Mouse (Mus musculus) C2C12 (cell line): ENCODE measurements around the gene Arhgef7. TPM values are rescaled to one million over a fixed set of nuclear protein-coding genes. Genes with fewer than 3 reads are reported as not detected.

Experiments
- H3K27me3 ChIP-seq: one replicate; pipeline ENCODE4 v1.6.1; 2011; ENCODE audit not compliant: control insufficient read depth, insufficient read depth, insufficient read length
- H3K36me3 ChIP-seq: one replicate; pipeline ENCODE4 v1.6.1; 2011; ENCODE audit not compliant: control insufficient read depth, insufficient read depth
- H3K4me3 ChIP-seq: one replicate; pipeline ENCODE4 v1.5.1; 2011; ENCODE audit warnings: mild to moderate bottlenecking, control low read depth; ENCODE audit not compliant: poor library complexity, insufficient read depth, severe bottlenecking
- H3K79me2 ChIP-seq: one replicate; pipeline ENCODE4 v1.6.1; 2011; ENCODE audit not compliant: control insufficient read depth, insufficient read depth
- H3K79me3 ChIP-seq: one replicate; pipeline ENCODE4 v1.6.1; 2011; ENCODE audit warnings: low read depth, control low read depth
- H3ac ChIP-seq: one replicate; pipeline ENCODE3; 2011; ENCODE audit warnings: low read depth; ENCODE audit not compliant: control insufficient read depth, insufficient read length
- CEBPB ChIP-seq: IDR thresholded peaks from one replicate; pipeline ENCODE4 v1.6.1; 2011; ENCODE audit warnings: low read depth, mild to moderate bottlenecking, control low read depth, moderate library complexity
- CTCF ChIP-seq: IDR thresholded peaks from one replicate; pipeline ENCODE4 v1.5.1; 2011; ENCODE audit not compliant: control insufficient read depth, insufficient read depth, insufficient read length
- FOSL1 ChIP-seq: IDR thresholded peaks from one replicate; pipeline ENCODE4 v1.8.0; 2011; ENCODE audit warnings: mild to moderate bottlenecking, low read length; ENCODE audit not compliant: poor library complexity, insufficient read depth, severe bottlenecking
- MAX ChIP-seq: IDR thresholded peaks from one replicate; pipeline ENCODE4 v1.6.1; 2011; ENCODE audit warnings: mild to moderate bottlenecking, control low read depth
- MYOD1 ChIP-seq: IDR thresholded peaks from one replicate; pipeline ENCODE4 v1.6.1; 2011; ENCODE audit warnings: low read depth; ENCODE audit not compliant: control insufficient read depth, insufficient read length
- MYOG ChIP-seq: IDR thresholded peaks from one replicate; pipeline ENCODE4 v1.6.1; 2011; ENCODE audit not compliant: control insufficient read depth, insufficient read length; ENCODE audit errors: extremely low read depth
- USF1 ChIP-seq: IDR thresholded peaks from one replicate; pipeline ENCODE4 v1.6.1; 2011; ENCODE audit warnings: low read depth, mild to moderate bottlenecking, control low read depth, moderate library complexity
- long read RNA-seq, 2 experiments: library from polyadenylated mRNA; unstranded; transcript quantifications; one replicate each; pipeline ENCODE4 v2.0.0; 2019 to 2020
- polyA plus RNA-seq: library from polyadenylated mRNA; unstranded; fragments of >200 nt; fragmentation: generic; extraction: Trizol; gene quantifications from one replicate; pipeline ENCODE4 v1.2.1, GENCODE M21; 2012; ENCODE audit warnings: missing spikeins

Arhgef7 gene
- polyA plus RNA-seq, result 16.8 TPM
- long read RNA-seq, experiment 1, full-length matches to known transcripts, result 1 of 5 reads
- long read RNA-seq, experiment 1, partial matches to known transcripts, result 1 of 5 reads
- long read RNA-seq, experiment 1, other reads (novel, unspliced or antisense), result 3 of 5 reads
- long read RNA-seq, experiment 2, full-length matches to known transcripts, result 84 of 142 reads
- long read RNA-seq, experiment 2, partial matches to known transcripts, result 18 of 142 reads
- long read RNA-seq, experiment 2, other reads (novel, unspliced or antisense), result 40 of 142 reads

- Histone ChIP-seq H3ac (no peak within 1 kb of the TSS), H3K36me3 (no peaks in the 10 kb centered on the region), H3K79me3 (no peaks in the 10 kb centered on the region), H3K4me3 (no peak within 1 kb of the TSS), H3K27me3 (peaks cover 79% of the 10 kb centered on the region), H3K79me2 (no peaks in the 10 kb centered on the region)
- TF ChIP-seq CEBPB (no peak), MYOD1 (no peak), FOSL1 (no peak), MAX (no peak), CTCF (no peak), MYOG (no peak), USF1 (no peak)
These were observed at the start of gene Arhgef7 for GRCm38 (mm10) chr8:11727651-11728481. TSS of gene Arhgef7 (plus strand) at chr8:11727721.

- TF ChIP-seq CTCF, result no peak
- no peak for TF ChIP-seq MAX
- TF ChIP-seq FOSL1, result no peak
- no peak for TF ChIP-seq MYOD1
- no peak for TF ChIP-seq USF1
- TF ChIP-seq CEBPB, result no peak
- no peak for TF ChIP-seq MYOG
- Histone ChIP-seq H3K4me3 (no peak overlapping the region), H3ac (no peak overlapping the region)
These were observed 43.0 kb upstream of the Arhgef7 start for GRCm38 (mm10) chr8:11684558-11684957.

DNA sequence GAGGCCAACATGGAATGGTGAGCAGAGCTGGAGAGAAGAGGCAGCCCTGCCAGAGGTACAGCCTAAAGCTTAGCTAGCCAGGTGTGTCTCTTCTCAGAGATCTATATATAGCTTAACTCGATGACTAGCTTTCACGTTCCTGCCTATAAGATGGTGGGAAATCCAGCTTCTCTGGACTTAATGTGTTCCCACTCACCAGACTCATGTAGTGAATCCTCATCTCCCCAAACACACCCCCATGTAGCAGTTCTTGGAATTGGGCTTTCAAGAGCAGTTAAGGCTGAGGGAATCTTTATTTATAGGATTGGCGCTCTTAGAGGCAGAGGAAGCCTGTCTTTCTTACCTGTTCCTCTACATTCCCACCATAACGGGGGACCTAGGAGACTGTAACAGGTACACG lies 40.3 kb upstream of the Arhgef7 start:
- Histone ChIP-seq H3K79me3 (no peaks in the 10 kb centered on the region), H3K27me3 (peaks cover 5% of the 10 kb centered on the region), H3ac (no peak overlapping the region), H3K36me3 (no peaks in the 10 kb centered on the region), H3K4me3 (no peak overlapping the region), H3K79me2 (no peaks in the 10 kb centered on the region)
- TF ChIP-seq FOSL1 (no peak), MYOG (no peak), CEBPB (no peak), MYOD1 (no peak), CTCF (no peak), USF1 (no peak), MAX (no peak)

More at GRCm38 (mm10) chr8:11684558-11684957, 43.0 kb upstream of the Arhgef7 start:
- Histone ChIP-seq H3K27me3 (peaks cover 5% of the 10 kb centered on the region), H3K36me3 (no peaks in the 10 kb centered on the region), H3K79me2 (no peaks in the 10 kb centered on the region), H3K79me3 (no peaks in the 10 kb centered on the region)

GRCm38 (mm10) chr8:11689945-11690344 lies 37.6 kb upstream of the Arhgef7 start:
- H3K4me3 ChIP-seq, result no peak overlapping the region
- H3K79me2 ChIP-seq, result no peaks in the 10 kb centered on the region
- no peaks in the 10 kb centered on the region for H3K79me3 ChIP-seq
- no peaks in the 10 kb centered on the region for H3K36me3 ChIP-seq
- TF ChIP-seq MYOD1, result peak; percentile 44
- TF ChIP-seq CEBPB, result no peak
- no peak for TF ChIP-seq FOSL1
- no peak for TF ChIP-seq MYOG
- H3ac ChIP-seq, result no peak overlapping the region
- H3K27me3 ChIP-seq, result no peaks in the 10 kb centered on the region

DNA sequence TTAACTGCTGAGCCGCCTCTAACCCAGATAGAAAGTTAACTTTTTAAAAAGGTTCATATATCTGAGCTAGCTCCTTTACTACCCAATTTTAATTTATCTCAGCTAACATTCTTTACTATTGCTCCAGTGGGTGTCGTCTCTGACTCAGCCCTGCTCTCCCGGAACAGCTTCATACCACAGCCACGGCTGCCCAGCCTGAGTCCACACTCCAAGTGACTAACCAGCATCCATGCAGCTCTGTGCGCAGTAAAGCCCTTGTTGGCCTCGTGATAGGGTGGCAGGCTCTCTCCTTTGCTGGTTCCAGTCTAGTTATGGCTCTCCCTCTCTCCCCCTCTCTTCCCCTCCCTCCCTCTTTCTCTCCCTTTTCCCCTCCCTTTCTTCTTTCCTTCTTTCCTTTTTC lies 36.2 kb upstream of the Arhgef7 start:
- Histone ChIP-seq H3ac (no peak overlapping the region), H3K27me3 (no peaks in the 10 kb centered on the region), H3K36me3 (no peaks in the 10 kb centered on the region), H3K79me3 (no peaks in the 10 kb centered on the region), H3K79me2 (no peaks in the 10 kb centered on the region), H3K4me3 (no peak overlapping the region)
- no peak for TF ChIP-seq MYOG
- no peak for TF ChIP-seq MAX
- no peak for TF ChIP-seq CTCF
- TF ChIP-seq USF1, result no peak
- TF ChIP-seq CEBPB, result no peak
- TF ChIP-seq FOSL1, result no peak
- TF ChIP-seq MYOD1, result no peak
